ENCODE assay signal across 8 mouse cellular contexts in genomic region chr9:6668001-6668969, GRCm38 (mm10).
DNase-seq lines count a peak whose midpoint lies in the region; ATAC-seq and TF ChIP-seq lines count a peak whose summit lies in the region.

No protein-coding gene starts in this region.

- peak overlapping the region; percentile 47 for H3K4me3 ChIP-seq in brown adipose tissue, adult 24 weeks (ENCODE audit: insufficient read depth, low read depth, low read length)
- H3K4me3 ChIP-seq in forebrain, embryonic 10.5 days, result no peak overlapping the region
- H3K4me3 ChIP-seq in heart, embryonic 14.5 days (ENCODE audit: control insufficient read depth in 1 of 2, insufficient read depth in 1 of 2, low read depth in 1 of 2, low read length in 2 of 2), result peak overlapping the region in 1 of 2 experiments; percentile 4; a peak in 1 of 4 replicates
- H3K4me3 ChIP-seq in kidney, embryonic 16.5 days (ENCODE audit: low read length), result no peak overlapping the region
- H3K4me3 ChIP-seq in limb, embryonic 14.5 days (replicated peaks; ENCODE audit: low read length), result peak overlapping the region; percentile 11
- H3K4me3 ChIP-seq in neural tube, embryonic 13.5 days, result peak overlapping the region; percentile 16

- 0 out of 2 replicates have a peak overlapping the region, but pooled peaks have one; percentile 19 for H3K27ac ChIP-seq in brown adipose tissue, adult 24 weeks (replicated peaks; ENCODE audit: low read depth, low read length)
- no peak overlapping the region for H3K27ac ChIP-seq in forebrain, embryonic 10.5 days
- no peak overlapping the region for H3K27ac ChIP-seq in heart, embryonic 14.5 days (replicated peaks in 1 of 2; ENCODE audit: control insufficient read depth in 1 of 2, insufficient read depth in 1 of 2, low read depth in 2 of 2, low read length in 2 of 2)
- no peak overlapping the region for H3K27ac ChIP-seq in kidney, embryonic 16.5 days (ENCODE audit: low read length)
- 0 out of 2 replicates have a peak overlapping the region, but pooled peaks have one; percentile 19 for H3K27ac ChIP-seq in limb, embryonic 14.5 days (replicated peaks; ENCODE audit: low read depth, low read length)
- 0 out of 2 replicates have a peak overlapping the region, but pooled peaks have one; percentile 16 for H3K27ac ChIP-seq in neural tube, embryonic 13.5 days (replicated peaks)

- TF ChIP-seq POLR2A in limb, embryonic 14.5 days (IDR thresholded peaks at IDR 0.05; ENCODE audit: borderline replicate concordance, extremely low read depth, insufficient read depth, insufficient read length), result no peak

- ATAC-seq in heart, embryonic 14.5 days (ENCODE audit: insufficient number of reproducible peaks, insufficient read depth, low FRiP score, low read depth), result no peak
- ATAC-seq in kidney, embryonic 16.5 days (ENCODE audit: low FRiP score, low TSS enrichment), result peak; percentile 94
- peak; percentile 95 for ATAC-seq in limb, embryonic 14.5 days (ENCODE audit: low FRiP score, low read depth)
- ATAC-seq in neural tube, embryonic 13.5 days (ENCODE audit: low read depth), result peak; percentile 99

- no peaks in the 10 kb centered on the region for H3K36me3 ChIP-seq in forebrain, embryonic 10.5 days (replicated peaks)
- H3K36me3 ChIP-seq in heart, embryonic 14.5 days (ENCODE audit: control insufficient read depth, insufficient read depth, low read length), result no peaks in the 10 kb centered on the region
- no peaks in the 10 kb centered on the region for H3K36me3 ChIP-seq in kidney, embryonic 16.5 days (ENCODE audit: insufficient read depth, low read length)
- H3K36me3 ChIP-seq in limb, embryonic 14.5 days (ENCODE audit: control insufficient read depth, insufficient read depth, low read length), result no peaks in the 10 kb centered on the region
- H3K36me3 ChIP-seq in neural tube, embryonic 13.5 days, result no peaks in the 10 kb centered on the region

- no peaks in the 10 kb centered on the region for H3K4me1 ChIP-seq in brown adipose tissue, adult 24 weeks (ENCODE audit: control insufficient read depth, insufficient read depth, insufficient read length, low read length)
- no peaks in the 10 kb centered on the region for H3K4me1 ChIP-seq in forebrain, embryonic 10.5 days
- 0 out of 4 replicates have a peak, but pooled peaks cover 0 to 4% of the 10 kb centered on the region in 2 experiments for H3K4me1 ChIP-seq in heart, embryonic 14.5 days (ENCODE audit: control insufficient read depth in 2 of 2, insufficient read depth in 2 of 2, low read length in 2 of 2)
- H3K4me1 ChIP-seq in kidney, embryonic 16.5 days (ENCODE audit: insufficient read depth, low read length), result no peaks in the 10 kb centered on the region
- 0 out of 2 replicates have a peak, but pooled peaks cover 2% of the 10 kb centered on the region for H3K4me1 ChIP-seq in limb, embryonic 14.5 days (ENCODE audit: control insufficient read depth, insufficient read depth, low read length)
- H3K4me1 ChIP-seq in neural tube, embryonic 13.5 days (replicated peaks), result 0 out of 2 replicates have a peak, but pooled peaks cover 3% of the 10 kb centered on the region

- H3K27me3 ChIP-seq in forebrain, embryonic 10.5 days (ENCODE audit: poor library complexity, severe bottlenecking), result no peaks in the 10 kb centered on the region
- H3K27me3 ChIP-seq in heart, embryonic 14.5 days (ENCODE audit: control insufficient read depth, insufficient read depth, low read length), result no peaks in the 10 kb centered on the region
- H3K27me3 ChIP-seq in kidney, embryonic 16.5 days (ENCODE audit: insufficient read depth, low read length), result no peaks in the 10 kb centered on the region
- no peaks in the 10 kb centered on the region for H3K27me3 ChIP-seq in limb, embryonic 14.5 days (ENCODE audit: control insufficient read depth, insufficient read depth, low read length)
- no peaks in the 10 kb centered on the region for H3K27me3 ChIP-seq in neural tube, embryonic 13.5 days

- peak; percentile 33 for DNase-seq in A20 (ENCODE audit: low read depth, low spot score)
- peak; percentile 36 for DNase-seq in forebrain, embryonic 10.5 days (ENCODE audit: extremely low spot score, low spot score)
- DNase-seq in limb, embryonic 14.5 days (ENCODE audit: low spot score), result peak; percentile 91
- peak; percentile 83 for DNase-seq in urinary bladder, postnatal 14 days (ENCODE audit: low spot score)

- peak overlapping the region; percentile 45 for H3K4me2 ChIP-seq in heart, embryonic 14.5 days (ENCODE audit: low read length)
- peak overlapping the region; percentile 31 for H3K4me2 ChIP-seq in kidney, embryonic 16.5 days (replicated peaks; ENCODE audit: low read depth, low read length)
- H3K4me2 ChIP-seq in limb, embryonic 14.5 days (replicated peaks; ENCODE audit: low read depth, low read length, severe bottlenecking), result peak overlapping the region; percentile 28
- H3K4me2 ChIP-seq in neural tube, embryonic 13.5 days, result peak overlapping the region; percentile 43

- H3K9me3 ChIP-seq in forebrain, embryonic 10.5 days, result no peaks in the 10 kb centered on the region
- H3K9me3 ChIP-seq in heart, embryonic 14.5 days (ENCODE audit: control insufficient read depth, low read length), result no peaks in the 10 kb centered on the region
- H3K9me3 ChIP-seq in kidney, embryonic 16.5 days (ENCODE audit: low read length), result no peaks in the 10 kb centered on the region
- no peaks in the 10 kb centered on the region for H3K9me3 ChIP-seq in limb, embryonic 14.5 days (ENCODE audit: control insufficient read depth, low read length)
- no peaks in the 10 kb centered on the region for H3K9me3 ChIP-seq in neural tube, embryonic 13.5 days

- 58% methylated on average over 14 of the region's 14 CpGs for WGBS in forebrain, embryonic 10.5 days
- WGBS in heart, embryonic 14.5 days, result 32% methylated on average over 14 of the region's 14 CpGs
- WGBS in kidney, embryonic 16.5 days, result 31% methylated on average over 14 of the region's 14 CpGs
- 17% methylated on average over 14 of the region's 14 CpGs for WGBS in limb, embryonic 14.5 days
- 35% methylated on average over 14 of the region's 14 CpGs for WGBS in neural tube, embryonic 13.5 days

- H3K9ac ChIP-seq in heart, embryonic 14.5 days (ENCODE audit: low read length), result no peak overlapping the region
- no peak overlapping the region for H3K9ac ChIP-seq in kidney, embryonic 16.5 days (replicated peaks; ENCODE audit: low read length)
- no peak overlapping the region for H3K9ac ChIP-seq in limb, embryonic 14.5 days (ENCODE audit: low read depth, low read length, severe bottlenecking)
- no peak overlapping the region for H3K9ac ChIP-seq in neural tube, embryonic 13.5 days

Comparison
In these comparisons a context has a peak if more than half of its experiments do, and no peak if none do; other contexts are left out.
1. DNase-seq: peak in every context shown above with its lines; median percentile 91 in limb, embryonic 14.5 days; 83 in urinary bladder, postnatal 14 days; 36 in forebrain, embryonic 10.5 days; 33 in A20.
2. H3K27ac ChIP-seq: peak in brown adipose tissue, adult 24 weeks (single experiment), limb, embryonic 14.5 days (single experiment) and neural tube, embryonic 13.5 days (single experiment); none in forebrain, embryonic 10.5 days (single experiment), heart, embryonic 14.5 days (0 of 2) and kidney, embryonic 16.5 days (single experiment).
3. H3K4me3 ChIP-seq: peak in brown adipose tissue, adult 24 weeks (single experiment), limb, embryonic 14.5 days (single experiment) and neural tube, embryonic 13.5 days (single experiment); none in forebrain, embryonic 10.5 days (single experiment) and kidney, embryonic 16.5 days (single experiment).
4. Peak in every context shown above with its lines, with median percentiles within 50 percentile points of each other: H3K4me2 ChIP-seq.